Mouse (Mus musculus) hematopoietic stem cell, adult 5-6 weeks (primary cell): ENCODE results near the gene Nkrf. TPM values are rescaled to one million over a fixed set of nuclear protein-coding genes. Genes with fewer than 3 reads are reported as not detected.
"Not testable (repeated sequence)": the region's sequence is repeated elsewhere in the genome, so short reads cannot be mapped to it uniquely, and the experiment has no call there.

ENCODE experiments used
- ATAC-seq, 2 experiments: fragments of 125-278 bp in 1 of 2; replicated peaks in 1 of 2; 2 replicates each; pipeline ENCODE4 v1.8.0; 2016 to 2017; ENCODE audit warnings: inconsistent platforms in 2 of 2, mild to moderate bottlenecking in 2 of 2, moderate number of reproducible peaks in 2 of 2, low read depth in 1 of 2, moderate TSS enrichment in 1 of 2; ENCODE audit not compliant: low FRiP score in 2 of 2, poor library complexity in 2 of 2, severe bottlenecking in 2 of 2, insufficient read depth in 1 of 2, low TSS enrichment in 1 of 2
- total RNA-seq: library from RNA; stranded (forward); fragments of 172-1452, 232-1000 nt; gene quantifications from 2 replicates; pipeline ENCODE4 v1.2.3, GENCODE M21; 2017

Gene Nkrf
- 9.9 and 11.6 TPM in 2 replicates for total RNA-seq

DNA sequence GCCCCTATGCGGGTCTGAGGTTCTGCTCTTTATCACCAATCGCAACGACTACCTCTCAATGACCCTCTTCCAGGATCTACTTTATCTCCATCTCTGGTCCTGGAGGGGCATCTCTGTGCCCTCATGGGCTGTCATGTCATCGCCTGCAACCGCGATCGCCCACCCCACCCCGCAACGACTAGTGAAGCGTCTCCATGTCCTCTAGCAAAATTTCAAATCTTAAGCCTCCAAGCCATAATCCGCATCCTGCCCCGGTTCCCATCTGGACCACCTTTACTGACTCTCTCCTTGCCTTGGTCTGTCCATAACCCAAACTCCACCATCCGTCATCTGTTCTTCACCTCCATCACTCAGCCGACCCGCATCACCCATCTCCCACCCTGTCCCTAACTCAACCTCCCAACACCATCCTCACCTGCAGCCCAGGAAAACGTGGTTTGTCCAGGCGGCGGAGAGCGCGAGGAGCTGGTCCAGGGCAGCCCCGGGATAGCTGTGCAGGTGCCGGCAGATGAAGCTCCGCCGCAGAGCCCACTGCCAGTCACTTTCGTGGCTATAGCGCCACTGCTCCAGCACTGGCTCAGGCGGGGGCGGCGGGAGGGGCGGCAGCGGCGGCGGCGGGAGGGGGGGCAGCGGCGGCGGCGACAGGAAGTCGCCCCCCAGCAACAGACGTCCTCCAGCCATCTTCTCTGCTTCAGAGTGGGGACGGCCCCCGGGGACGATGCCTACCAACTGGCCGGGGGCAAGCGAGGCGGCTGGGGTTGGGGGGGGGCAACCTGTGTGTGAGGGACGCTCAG, at the start of gene Nkrf:
Gene Nkrf (minus strand): TSS at position 579 of the 794 bp plus-strand sequence.
- peak; percentile 26 to 55; a peak in 3 of 4 replicates for ATAC-seq

DNA sequence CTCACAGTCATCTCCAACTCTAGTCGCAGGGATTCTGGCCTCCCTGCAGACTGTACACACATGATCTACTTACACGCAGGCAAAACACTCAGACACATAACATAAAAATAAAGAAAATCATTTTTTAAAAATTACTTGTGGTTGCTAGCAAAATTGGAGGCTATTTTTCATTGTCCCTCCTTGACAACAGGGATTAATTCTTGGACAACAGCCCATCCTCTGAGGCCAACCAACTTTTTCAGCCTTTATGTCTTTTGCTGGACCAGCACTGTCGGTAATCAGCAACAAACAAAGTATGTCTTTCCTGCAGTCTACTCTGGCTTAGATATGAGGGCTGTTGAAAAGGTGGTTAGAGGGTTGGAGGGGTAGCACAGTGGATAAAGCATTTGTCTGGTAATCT, 38.4 kb upstream of the Nkrf start:
- ATAC-seq: no peak

DNA sequence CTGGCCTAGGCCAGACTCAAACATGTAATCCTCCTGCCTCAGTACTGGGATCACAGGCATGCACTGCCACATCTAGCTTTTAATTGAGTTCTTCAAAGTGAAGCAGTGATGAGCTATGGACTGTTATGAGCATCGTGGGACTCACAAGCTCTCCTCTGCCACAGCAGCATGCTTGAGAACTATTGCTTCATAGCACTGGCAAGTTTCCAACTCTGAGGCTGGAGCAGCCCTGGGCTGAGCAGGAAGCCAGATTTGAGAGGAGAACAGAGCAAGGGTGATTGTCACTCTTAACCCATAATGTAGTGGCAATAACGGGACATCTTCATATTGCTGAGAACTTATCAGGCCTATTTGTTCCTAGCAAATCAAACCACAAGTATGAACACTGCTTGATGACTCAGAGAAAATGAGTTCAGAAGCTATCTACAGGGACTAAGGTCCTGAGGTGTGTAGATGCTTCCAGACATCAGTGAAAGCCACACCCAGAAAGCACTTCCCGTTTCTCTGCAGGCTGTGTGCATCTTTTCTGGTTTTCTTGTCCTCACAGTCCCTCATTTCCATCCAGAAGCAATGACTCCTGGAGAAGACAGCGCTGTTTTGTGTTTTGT, 37.2 kb upstream of the Nkrf start:
- peak; percentile 62 to 71; a peak in 2 of 4 replicates for ATAC-seq

DNA sequence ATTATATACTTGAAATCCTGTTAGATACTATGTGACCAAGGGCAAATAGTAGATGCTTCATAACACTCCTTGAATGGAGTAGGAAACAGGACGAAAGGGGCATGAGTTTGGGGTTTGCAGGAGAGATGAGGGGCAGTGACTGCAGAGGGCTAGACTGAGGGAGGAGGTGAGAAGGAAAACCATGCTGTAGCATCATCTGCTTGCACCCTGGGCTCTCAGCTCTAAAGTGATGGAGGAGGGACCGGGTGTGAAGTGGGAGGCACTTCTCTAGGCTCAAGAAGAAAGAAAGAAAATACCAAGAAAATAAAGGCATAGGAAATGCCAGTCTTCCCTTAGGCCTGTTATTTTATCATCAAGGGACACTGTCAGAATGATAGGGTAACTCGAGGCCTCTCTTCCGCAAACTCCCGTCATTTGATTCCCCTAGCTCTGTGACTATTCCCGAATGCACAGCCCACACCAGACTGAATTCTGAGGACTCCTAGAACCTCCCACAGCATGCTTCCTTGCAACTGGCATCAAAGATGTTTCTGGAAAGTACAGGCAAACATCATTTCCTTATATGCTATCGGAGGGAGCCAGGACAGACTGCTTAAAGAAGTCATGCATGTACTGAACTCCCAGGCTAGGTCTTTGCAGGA, 32.7 kb upstream of the Nkrf start:
- ATAC-seq: no peak

DNA sequence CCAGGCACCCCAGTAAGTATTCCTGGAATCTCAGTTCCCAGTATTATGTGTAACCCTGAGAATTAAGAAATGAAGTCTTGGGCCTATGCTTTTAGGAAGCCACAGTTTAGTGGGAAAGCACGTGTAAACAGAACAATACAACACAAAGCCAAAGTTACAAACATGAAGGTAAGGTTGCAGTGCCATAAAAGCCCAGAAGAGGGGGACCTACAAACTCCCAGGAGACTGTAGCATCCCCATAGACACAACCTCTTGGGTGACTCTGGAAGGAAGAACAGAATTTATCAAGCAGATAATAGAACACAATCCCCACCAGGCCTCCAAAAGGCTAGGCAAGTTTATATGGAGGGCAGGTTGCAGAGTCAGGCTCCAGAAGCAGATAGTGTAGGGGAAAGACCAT, 27.9 kb upstream of the Nkrf start:
- ATAC-seq: no peak

DNA sequence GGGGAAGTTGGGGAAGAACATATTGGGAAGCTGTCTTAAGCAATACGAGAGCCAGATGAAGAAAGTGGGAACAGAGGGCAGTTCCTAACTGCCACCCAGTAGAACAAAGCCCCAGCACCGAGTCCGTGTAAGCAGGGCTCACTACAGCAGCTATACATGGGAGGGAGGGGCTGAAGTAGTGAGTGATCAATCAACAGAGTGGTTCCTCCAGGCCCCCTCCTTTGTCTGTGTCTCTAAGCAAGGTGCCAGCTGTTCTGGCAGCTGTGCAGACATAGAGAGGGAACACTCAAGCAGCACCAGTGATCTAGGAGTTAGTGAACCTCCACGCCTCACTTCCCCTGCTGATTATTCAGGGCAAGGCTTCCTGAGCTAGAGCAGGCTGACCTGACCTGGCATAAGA, 27.0 kb upstream of the Nkrf start:
- no peak for ATAC-seq

DNA sequence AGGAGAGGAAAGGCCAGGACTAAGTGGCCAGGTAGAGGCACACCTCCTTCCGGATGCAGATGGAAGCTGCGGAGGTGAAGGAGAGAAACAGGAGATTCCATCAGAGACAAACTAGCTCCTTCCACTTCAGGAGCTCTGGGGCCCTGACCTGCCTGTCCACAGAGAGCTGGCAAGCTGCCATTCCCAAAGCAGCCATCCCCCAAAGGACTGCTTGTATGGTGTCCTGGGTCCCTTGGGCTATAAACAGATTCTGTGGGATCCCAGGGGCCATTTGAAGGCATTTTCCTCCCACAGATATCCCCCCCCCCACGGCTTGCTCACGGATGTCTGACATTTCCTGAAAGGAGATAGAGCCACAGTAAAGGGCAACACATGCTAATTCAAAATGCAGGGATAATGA, 26.1 kb upstream of the Nkrf start:
- no peak for ATAC-seq

DNA sequence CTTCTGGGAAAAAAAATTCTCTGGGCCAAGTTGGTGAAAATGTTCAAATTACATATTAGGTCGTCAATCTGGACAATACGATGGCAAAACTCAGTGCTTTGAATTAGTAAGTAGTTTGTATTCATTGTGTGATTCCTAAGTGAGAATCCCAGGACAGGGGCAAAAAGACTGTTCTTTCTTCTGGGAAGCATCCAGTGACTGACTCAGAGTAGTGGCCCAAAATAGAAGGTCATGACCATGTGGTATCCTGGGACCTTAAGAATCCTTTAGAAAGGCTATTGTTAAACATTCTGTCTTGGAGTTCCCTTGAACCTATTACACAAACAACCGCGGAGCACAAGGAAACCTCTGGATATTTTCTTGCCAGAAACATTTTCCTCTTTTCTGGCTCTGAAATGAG, 18.6 kb upstream of the Nkrf start:
- no peak for ATAC-seq

DNA sequence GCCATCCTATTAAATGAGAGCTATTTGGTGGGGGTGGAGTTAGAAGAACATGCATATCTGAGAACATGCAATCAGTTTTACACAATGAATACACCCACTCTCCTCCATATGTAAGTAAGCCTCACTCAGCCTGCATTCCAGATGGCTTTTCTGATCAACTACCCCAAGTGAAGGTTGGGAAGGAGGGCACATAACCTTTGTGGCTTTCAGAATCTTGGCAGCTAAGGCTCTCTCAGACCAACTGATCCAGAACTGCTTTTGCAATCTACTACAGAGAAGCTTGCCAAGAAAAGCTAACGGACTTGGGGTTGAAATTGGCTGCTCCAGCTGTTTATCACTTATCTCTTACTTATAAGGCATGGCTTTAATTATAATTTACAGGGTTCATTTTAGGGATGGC, 15.1 kb upstream of the Nkrf start:
- no peak for ATAC-seq

DNA sequence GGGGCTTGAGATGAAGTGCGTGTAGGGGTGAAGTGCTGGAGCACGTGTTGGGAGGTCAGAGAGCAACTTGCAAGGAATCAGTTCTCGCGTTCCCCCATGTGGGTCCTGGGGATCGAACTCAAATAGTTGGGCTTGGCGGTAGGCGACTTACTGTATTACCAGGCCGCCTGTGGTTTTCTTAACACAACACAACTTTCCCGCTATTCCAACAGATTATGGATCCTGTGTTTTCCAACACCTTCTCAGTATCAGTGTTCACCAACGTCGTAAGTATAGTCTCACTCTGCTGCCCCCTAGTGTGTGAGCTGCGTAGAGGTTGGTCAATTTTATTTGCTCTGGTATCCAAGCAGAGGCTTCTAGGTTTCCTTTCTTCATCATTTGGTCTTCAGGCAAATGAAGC, 8.6 kb upstream of the Nkrf start:
- peak; percentile 42 to 74; a peak in 1 of 4 replicates for ATAC-seq

DNA sequence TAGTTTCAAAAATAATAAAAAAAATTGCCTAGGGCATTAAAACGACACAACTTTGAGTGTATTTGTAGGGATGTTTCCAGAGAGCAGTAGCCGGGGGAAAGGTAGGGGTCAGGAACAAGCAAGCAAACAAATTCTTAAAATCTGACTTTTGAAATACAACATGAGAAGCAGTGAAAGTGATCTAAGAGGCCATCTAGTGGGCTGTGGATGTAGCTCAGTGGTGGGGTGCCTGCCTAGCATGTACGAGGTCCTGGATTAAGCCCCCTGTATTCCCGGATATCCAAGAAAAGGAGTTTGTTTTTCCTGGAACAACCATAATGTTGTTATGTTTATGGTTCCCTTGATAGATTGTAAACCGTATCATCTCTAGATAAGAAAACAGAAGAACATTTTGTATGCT, 3.8 kb upstream of the Nkrf start:
- no peak for ATAC-seq

DNA sequence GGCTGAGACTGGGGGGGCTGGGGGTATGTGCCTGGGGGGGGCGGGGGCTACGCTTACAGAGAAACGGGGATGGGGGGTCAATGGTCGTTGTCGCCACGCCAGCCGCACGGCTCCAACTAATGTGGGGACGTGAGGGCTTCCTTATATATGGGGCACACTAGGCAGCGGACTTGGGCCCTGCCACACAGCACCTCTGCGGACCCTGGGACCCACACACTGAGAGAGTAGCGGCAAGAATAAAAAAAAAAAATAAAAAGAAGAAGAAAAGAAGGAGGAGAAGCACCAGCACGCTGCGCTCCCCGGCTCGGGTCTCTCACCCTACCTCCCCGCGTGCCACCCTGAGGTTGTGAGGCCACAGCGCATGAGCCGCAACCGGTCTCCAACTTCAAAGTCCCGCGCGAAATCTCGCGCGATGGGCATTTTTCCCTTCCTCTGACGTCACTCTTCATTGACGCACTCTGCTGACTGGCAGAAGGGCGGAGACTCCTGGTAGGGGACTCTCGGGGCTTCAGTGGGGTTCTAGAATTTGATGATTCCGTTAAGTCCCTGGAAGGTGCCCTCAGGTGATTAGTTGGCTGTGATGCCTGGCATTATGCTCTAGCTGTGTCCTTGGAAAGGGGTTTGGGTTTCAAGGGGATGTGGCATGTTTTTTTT, 543 bp upstream of the Nkrf start:
- ATAC-seq: peak; percentile 84 to 96

DNA sequence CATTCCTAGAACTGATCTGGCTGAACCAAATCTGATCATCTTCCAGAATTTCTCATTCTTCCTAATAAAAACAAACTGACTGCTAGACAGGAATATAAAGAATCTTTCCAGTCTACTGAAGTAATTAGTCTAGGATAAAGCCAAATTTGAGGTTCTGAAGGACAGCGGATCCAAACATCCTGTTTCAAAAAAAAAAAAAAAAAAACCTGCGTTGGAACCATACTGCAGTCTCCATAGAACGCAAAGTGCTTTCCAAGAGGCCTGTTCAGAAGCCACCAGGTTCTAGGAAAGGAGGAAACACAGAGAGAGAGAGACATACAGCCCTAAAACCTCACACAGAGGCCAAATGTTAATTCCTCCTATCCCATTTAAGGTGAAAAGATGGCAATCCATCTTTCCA, 1.0 kb downstream of the Nkrf start:
- no peak for ATAC-seq

DNA sequence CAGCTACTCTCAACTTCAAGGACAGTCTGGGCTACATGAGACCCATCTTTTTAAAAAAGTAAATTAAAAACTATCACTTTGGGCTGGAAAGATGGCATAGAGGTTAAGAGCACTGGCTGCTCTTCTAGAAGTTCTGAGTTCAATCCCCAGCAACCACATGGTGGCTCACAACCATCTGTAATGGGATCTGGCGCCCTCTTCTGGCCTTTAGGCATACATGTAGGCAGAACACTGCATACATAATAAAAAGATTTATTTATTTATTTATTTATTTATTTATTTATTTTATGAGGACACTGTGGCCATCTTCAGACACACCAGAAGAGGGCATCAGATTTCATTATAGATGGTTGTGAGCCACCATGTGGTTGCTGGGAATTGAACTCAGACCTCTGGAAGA, 3.8 kb downstream of the Nkrf start:
- ATAC-seq: not testable (repeated sequence)

DNA sequence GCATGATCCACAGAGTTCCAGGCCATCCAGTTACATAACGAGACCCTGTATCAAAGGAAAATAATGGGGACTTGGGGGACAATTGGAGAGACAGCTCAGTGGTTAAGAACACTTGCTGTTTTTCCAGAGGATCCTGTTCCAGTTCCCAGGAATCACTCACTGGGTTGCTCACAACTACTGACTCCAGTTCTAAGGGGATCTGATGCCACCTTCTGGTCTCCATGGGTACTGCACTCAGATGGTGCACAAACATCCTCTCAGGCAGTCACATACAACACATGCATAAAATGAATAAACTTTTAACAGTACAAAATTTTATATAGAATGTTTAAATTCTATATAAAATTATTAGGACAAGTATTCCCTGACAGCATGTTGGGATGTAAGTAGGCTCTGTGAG, 18.0 kb downstream of the Nkrf start:
- no peak for ATAC-seq

DNA sequence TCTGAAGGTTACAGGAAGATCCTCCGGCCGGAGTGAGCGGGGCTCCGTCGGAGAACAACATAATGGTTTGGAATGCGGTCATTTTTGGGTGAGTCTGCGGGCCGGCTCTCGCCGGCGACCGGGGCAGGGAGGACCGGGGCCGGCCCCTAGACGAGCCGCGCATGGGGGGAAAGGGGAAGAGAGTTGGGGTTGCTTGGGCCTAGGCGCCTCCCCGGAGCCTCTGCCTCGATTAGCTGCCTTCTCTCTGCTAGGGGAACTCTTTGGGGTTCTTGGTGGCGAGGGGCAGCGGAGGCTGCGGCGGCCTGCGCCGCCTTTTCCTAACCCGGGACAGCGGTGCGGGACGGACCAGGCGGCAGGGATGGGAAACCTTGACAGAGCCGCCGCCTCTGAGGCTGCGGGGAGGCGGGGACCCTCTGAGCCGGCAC, 28.0 kb downstream of the Nkrf start:
- no peak; a peak in 1 of 4 replicates for ATAC-seq

DNA sequence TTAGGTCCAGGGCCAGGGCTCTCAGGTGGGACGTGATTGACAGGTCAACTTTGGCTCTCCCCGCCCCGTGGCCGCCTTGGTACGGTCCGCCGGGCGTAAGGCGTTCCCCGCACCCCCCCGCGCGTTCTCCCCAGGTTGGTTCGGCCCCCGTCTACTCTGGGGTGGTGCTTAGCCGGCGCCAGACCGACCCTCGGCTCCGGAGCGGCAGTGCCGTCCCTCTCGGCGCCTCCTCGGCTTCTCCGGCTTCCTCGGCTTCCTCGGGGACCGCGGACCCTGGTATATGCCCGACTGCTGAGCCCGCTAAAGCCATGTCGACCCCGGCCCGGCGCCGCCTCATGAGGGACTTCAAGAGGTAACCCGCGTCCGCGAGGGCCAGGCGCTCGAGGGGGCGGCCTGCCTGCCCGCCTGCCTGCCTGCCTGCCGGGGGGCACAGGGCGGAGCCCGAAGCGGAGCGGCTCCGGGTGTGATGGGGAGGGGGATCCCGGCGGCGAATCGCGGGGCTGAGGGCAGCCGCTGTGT, 28.5 kb downstream of the Nkrf start:
- ATAC-seq: peak; percentile 81 to 90

DNA sequence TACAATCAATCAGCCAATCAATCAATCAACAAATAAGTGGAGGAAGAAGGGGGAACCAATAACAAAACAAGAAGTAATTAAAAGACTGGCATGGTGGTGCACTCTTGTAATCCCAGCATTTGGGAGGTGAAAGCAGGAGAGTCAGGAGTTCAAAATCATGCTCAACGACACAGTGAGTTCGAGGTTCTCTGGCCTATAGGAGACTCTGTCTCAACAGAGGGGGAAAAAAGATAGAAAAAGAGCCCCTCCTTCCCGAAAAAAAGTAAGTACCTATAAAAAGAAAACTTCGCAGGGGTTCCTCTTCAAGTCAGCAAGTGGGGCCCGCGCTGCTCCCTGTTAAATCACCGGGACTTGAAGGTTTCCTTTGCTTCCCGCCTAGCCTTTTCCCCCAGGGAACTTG, 28.9 kb downstream of the Nkrf start, which contains the start of the genes Ube2a and C330007P06Rik:
Gene Ube2a (plus strand): TSS at position 136 of the 400 bp plus-strand sequence.
Gene C330007P06Rik (minus strand): TSS at position 347 of the 400 bp plus-strand sequence.
- ATAC-seq: no peak
